Mouse (Mus musculus): ENCODE measurements around the gene Arl6ip1. TPM values are rescaled to one million over a fixed set of nuclear protein-coding genes. Genes with fewer than 3 reads are reported as not detected.
"Not testable (repeated sequence)": the region's sequence is repeated elsewhere in the genome, so short reads cannot be mapped to it uniquely, and the experiment has no call there.

The Arl6ip1 gene
- polyA plus RNA-seq (2015; fragmentation: Nextera tagmentation; extraction: Ambion mirVana) = 340 and 363 TPM in 2 replicates

GRCm38 (mm10) chr7:118129430-118130041 lies at the start of gene Arl6ip1:
TSS of gene Arl6ip1 (minus strand) at chr7:118129662.
- under 1% methylated on average over 39 of the region's 39 CpGs for WGBS

GRCm38 (mm10) chr7:118175821-118176355 lies 46.4 kb upstream of the Arl6ip1 start:
- Histone ChIP-seq H3K9ac (ENCODE audit: low read length) (no peak overlapping the region), H3K27me3 (ENCODE audit: control insufficient read depth, insufficient read depth, low read length) (no peaks in the 10 kb centered on the region), H3K4me1 (ENCODE audit: control insufficient read depth, insufficient read depth, low read length) (no peaks in the 10 kb centered on the region), H3K27ac (ENCODE audit: low read length) (no peak overlapping the region), H3K9me3 (replicated peaks; ENCODE audit: control insufficient read depth, low read length) (no peaks in the 10 kb centered on the region), H3K36me3 (ENCODE audit: control insufficient read depth, insufficient read depth, low read length) (peaks cover 32% of the 10 kb centered on the region), H3K4me3 (replicated peaks; ENCODE audit: low read length) (no peak overlapping the region), H3K4me2 (ENCODE audit: low read depth, low read length) (no peak overlapping the region)
- 62% methylated on average over 1 of the region's 1 CpGs for WGBS
- ATAC-seq (ENCODE audit: insufficient read depth, low FRiP score) = no peak

More at GRCm38 (mm10) chr7:118129430-118130041, at the start of gene Arl6ip1:
- Histone ChIP-seq H3K9me3 (replicated peaks; ENCODE audit: control insufficient read depth, low read length) (no peaks in the 10 kb centered on the region), H3K36me3 (ENCODE audit: control insufficient read depth, insufficient read depth, low read length) (peaks cover 9% of the 10 kb centered on the region; the same call in 1 of the 2 replicates), H3K4me2 (ENCODE audit: low read depth, low read length) (peak within 1 kb of the TSS; percentile 67), H3K4me1 (ENCODE audit: control insufficient read depth, insufficient read depth, low read length) (peaks cover 21% of the 10 kb centered on the region), H3K4me3 (replicated peaks; ENCODE audit: low read length) (peak within 1 kb of the TSS; percentile 85), H3K9ac (ENCODE audit: low read length) (peak within 1 kb of the TSS; percentile 94), H3K27ac (ENCODE audit: low read length) (peak within 1 kb of the TSS; percentile 94), H3K27me3 (ENCODE audit: control insufficient read depth, insufficient read depth, low read length) (no peaks in the 10 kb centered on the region)
- peak; percentile 100 for ATAC-seq (ENCODE audit: insufficient read depth, low FRiP score)

GRCm38 (mm10) chr7:118170125-118170524 lies 40.7 kb upstream of the Arl6ip1 start:
- H3K4me3 ChIP-seq (replicated peaks; ENCODE audit: low read length); H3K27me3 ChIP-seq (ENCODE audit: control insufficient read depth, insufficient read depth, low read length); H3K9ac ChIP-seq (ENCODE audit: low read length); ATAC-seq (ENCODE audit: insufficient read depth, low FRiP score); H3K4me2 ChIP-seq (ENCODE audit: low read depth, low read length); H3K4me1 ChIP-seq (ENCODE audit: control insufficient read depth, insufficient read depth, low read length); H3K27ac ChIP-seq (ENCODE audit: low read length); H3K9me3 ChIP-seq (replicated peaks; ENCODE audit: control insufficient read depth, low read length): not testable (repeated sequence)
- H3K36me3 ChIP-seq (ENCODE audit: control insufficient read depth, insufficient read depth, low read length) = peaks cover 29% of the 10 kb centered on the region
- 80% methylated on average over 2 of the region's 2 CpGs for WGBS

- Histone ChIP-seq H3K27ac (ENCODE audit: low read length) (no peak overlapping the region), H3K9ac (ENCODE audit: low read length) (no peak overlapping the region), H3K9me3 (replicated peaks; ENCODE audit: control insufficient read depth, low read length) (no peaks in the 10 kb centered on the region), H3K27me3 (ENCODE audit: control insufficient read depth, insufficient read depth, low read length) (no peaks in the 10 kb centered on the region), H3K4me1 (ENCODE audit: control insufficient read depth, insufficient read depth, low read length) (no peaks in the 10 kb centered on the region), H3K4me3 (replicated peaks; ENCODE audit: low read length) (no peak overlapping the region), H3K4me2 (ENCODE audit: low read depth, low read length) (no peak overlapping the region), H3K36me3 (ENCODE audit: control insufficient read depth, insufficient read depth, low read length) (peaks cover 27% of the 10 kb centered on the region)
- 94% methylated on average over 8 of the region's 8 CpGs for WGBS
- no peak for ATAC-seq (ENCODE audit: insufficient read depth, low FRiP score)
Measured at GRCm38 (mm10) chr7:118163006-118163405, 33.5 kb upstream of the Arl6ip1 start.

- Histone ChIP-seq H3K9ac (ENCODE audit: low read length) (no peak overlapping the region), H3K4me2 (ENCODE audit: low read depth, low read length) (no peak overlapping the region), H3K27me3 (ENCODE audit: control insufficient read depth, insufficient read depth, low read length) (no peaks in the 10 kb centered on the region), H3K36me3 (ENCODE audit: control insufficient read depth, insufficient read depth, low read length) (peaks cover 19% of the 10 kb centered on the region), H3K27ac (ENCODE audit: low read length) (no peak overlapping the region), H3K4me1 (ENCODE audit: control insufficient read depth, insufficient read depth, low read length) (no peaks in the 10 kb centered on the region), H3K9me3 (replicated peaks; ENCODE audit: control insufficient read depth, low read length) (no peaks in the 10 kb centered on the region), H3K4me3 (replicated peaks; ENCODE audit: low read length) (no peak overlapping the region)
- no peak for ATAC-seq (ENCODE audit: insufficient read depth, low FRiP score)
- 94% methylated on average over 3 of the region's 3 CpGs for WGBS
Measured at GRCm38 (mm10) chr7:118160121-118160520, 30.7 kb upstream of the Arl6ip1 start.

- 94% methylated on average over 7 of the region's 7 CpGs for WGBS
- Histone ChIP-seq H3K9me3 (replicated peaks; ENCODE audit: control insufficient read depth, low read length) (no peaks in the 10 kb centered on the region), H3K4me3 (replicated peaks; ENCODE audit: low read length) (no peak overlapping the region), H3K36me3 (ENCODE audit: control insufficient read depth, insufficient read depth, low read length) (peaks cover 41% of the 10 kb centered on the region), H3K4me2 (ENCODE audit: low read depth, low read length) (no peak overlapping the region), H3K9ac (ENCODE audit: low read length) (no peak overlapping the region), H3K27me3 (ENCODE audit: control insufficient read depth, insufficient read depth, low read length) (no peaks in the 10 kb centered on the region), H3K27ac (ENCODE audit: low read length) (no peak overlapping the region), H3K4me1 (ENCODE audit: control insufficient read depth, insufficient read depth, low read length) (no peaks in the 10 kb centered on the region)
- ATAC-seq (ENCODE audit: insufficient read depth, low FRiP score) = no peak
Measured at GRCm38 (mm10) chr7:118156461-118156860, 27.0 kb upstream of the Arl6ip1 start.

- Histone ChIP-seq H3K4me2 (ENCODE audit: low read depth, low read length) (no peak overlapping the region), H3K27ac (ENCODE audit: low read length) (no peak overlapping the region), H3K36me3 (ENCODE audit: control insufficient read depth, insufficient read depth, low read length) (peaks cover 39% of the 10 kb centered on the region), H3K4me3 (replicated peaks; ENCODE audit: low read length) (no peak overlapping the region), H3K9me3 (replicated peaks; ENCODE audit: control insufficient read depth, low read length) (no peaks in the 10 kb centered on the region), H3K27me3 (ENCODE audit: control insufficient read depth, insufficient read depth, low read length) (no peaks in the 10 kb centered on the region), H3K4me1 (ENCODE audit: control insufficient read depth, insufficient read depth, low read length) (no peaks in the 10 kb centered on the region), H3K9ac (ENCODE audit: low read length) (no peak overlapping the region)
- ATAC-seq (ENCODE audit: insufficient read depth, low FRiP score) = no peak
- WGBS = 87% methylated on average over 6 of the region's 6 CpGs
Measured at GRCm38 (mm10) chr7:118154150-118154549, 24.7 kb upstream of the Arl6ip1 start.

- H3K9me3 ChIP-seq (replicated peaks; ENCODE audit: control insufficient read depth, low read length) = no peaks in the 10 kb centered on the region
- no peaks in the 10 kb centered on the region for H3K4me1 ChIP-seq (ENCODE audit: control insufficient read depth, insufficient read depth, low read length)
- WGBS = 76% methylated on average over 3 of the region's 3 CpGs
- no peak overlapping the region for H3K4me3 ChIP-seq (replicated peaks; ENCODE audit: low read length)
- no peak overlapping the region for H3K4me2 ChIP-seq (ENCODE audit: low read depth, low read length)
- peaks cover 27% of the 10 kb centered on the region for H3K36me3 ChIP-seq (ENCODE audit: control insufficient read depth, insufficient read depth, low read length)
- no peaks in the 10 kb centered on the region for H3K27me3 ChIP-seq (ENCODE audit: control insufficient read depth, insufficient read depth, low read length)
- H3K9ac ChIP-seq (ENCODE audit: low read length) = no peak overlapping the region
- H3K27ac ChIP-seq (ENCODE audit: low read length) = no peak overlapping the region
- no peak for ATAC-seq (ENCODE audit: insufficient read depth, low FRiP score)
Measured at GRCm38 (mm10) chr7:118143602-118144001, 14.1 kb upstream of the Arl6ip1 start.

- peaks cover 26% of the 10 kb centered on the region for H3K36me3 ChIP-seq (ENCODE audit: control insufficient read depth, insufficient read depth, low read length)
- H3K4me1 ChIP-seq (ENCODE audit: control insufficient read depth, insufficient read depth, low read length) = no peaks in the 10 kb centered on the region
- H3K27ac ChIP-seq (ENCODE audit: low read length) = no peak overlapping the region
- no peak overlapping the region for H3K9ac ChIP-seq (ENCODE audit: low read length)
- 86% methylated on average over 4 of the region's 4 CpGs for WGBS
- no peaks in the 10 kb centered on the region for H3K27me3 ChIP-seq (ENCODE audit: control insufficient read depth, insufficient read depth, low read length)
- H3K4me3 ChIP-seq (replicated peaks; ENCODE audit: low read length) = no peak overlapping the region
- H3K4me2 ChIP-seq (ENCODE audit: low read depth, low read length) = no peak overlapping the region
- H3K9me3 ChIP-seq (replicated peaks; ENCODE audit: control insufficient read depth, low read length) = no peaks in the 10 kb centered on the region
- no peak for ATAC-seq (ENCODE audit: insufficient read depth, low FRiP score)
Measured at GRCm38 (mm10) chr7:118143123-118143522, 13.7 kb upstream of the Arl6ip1 start.
